Mouse (Mus musculus): ENCODE results near the gene Cd3g.
A peak's percentile ranks its signal among the peaks of the same experiment; 100 is the strongest.
"Not testable (repeated sequence)": the region's sequence is repeated elsewhere in the genome, so short reads cannot be mapped to it uniquely, and the experiment has no call there.

Cd3g gene

DNA sequence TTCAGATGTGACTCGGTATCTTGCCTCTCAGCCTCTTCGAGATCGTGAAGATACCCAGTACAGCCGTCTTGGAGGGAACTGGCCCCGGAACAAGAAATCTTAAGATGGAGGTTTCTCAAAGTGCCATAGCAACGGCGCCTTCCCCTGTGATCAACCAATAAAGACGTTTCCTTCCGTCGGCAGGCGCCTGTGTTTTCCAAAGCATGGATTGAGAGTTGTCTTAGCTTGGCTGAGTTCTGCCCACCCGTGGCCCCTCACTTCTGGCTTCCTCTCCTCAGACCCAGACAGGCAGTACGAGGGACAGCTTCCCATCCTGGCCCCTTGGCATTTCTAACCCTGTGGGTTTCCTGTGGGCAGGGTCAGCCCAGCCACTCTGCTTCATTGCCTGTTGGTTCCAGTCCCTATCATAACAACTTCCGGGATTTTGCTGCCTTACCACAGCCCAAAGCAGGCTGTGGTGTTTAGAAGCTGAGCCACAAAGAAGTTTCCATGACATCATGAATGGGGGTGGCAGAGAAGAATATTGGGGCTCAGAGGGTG is 6.1 kb upstream of the Cd3g start:
- no peak for DNase-seq (ENCODE audit: low read depth)

DNA sequence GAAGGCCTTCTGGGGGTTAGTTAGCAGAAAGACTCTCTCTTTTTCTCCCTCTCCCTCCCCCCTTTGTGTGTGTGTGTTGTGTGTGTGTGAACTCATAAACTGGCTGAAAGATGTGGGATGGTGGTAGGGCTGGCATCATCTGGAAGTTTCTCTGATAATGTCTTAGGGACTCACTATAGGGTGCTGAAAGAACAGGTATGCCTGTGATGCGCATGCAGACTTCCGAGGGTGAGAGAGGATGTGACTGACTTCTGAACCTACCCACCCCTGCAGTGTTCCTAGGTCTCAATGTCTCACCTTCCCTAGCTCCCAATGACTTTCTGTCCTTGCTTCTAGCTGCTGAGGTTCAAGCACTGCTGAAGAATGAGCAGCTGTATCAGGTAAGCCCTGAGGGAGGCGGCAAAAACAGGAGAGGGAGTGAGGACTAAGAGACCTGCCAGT is 5.5 kb upstream of the Cd3g start:
- no peak for DNase-seq (ENCODE audit: low read depth)

DNA sequence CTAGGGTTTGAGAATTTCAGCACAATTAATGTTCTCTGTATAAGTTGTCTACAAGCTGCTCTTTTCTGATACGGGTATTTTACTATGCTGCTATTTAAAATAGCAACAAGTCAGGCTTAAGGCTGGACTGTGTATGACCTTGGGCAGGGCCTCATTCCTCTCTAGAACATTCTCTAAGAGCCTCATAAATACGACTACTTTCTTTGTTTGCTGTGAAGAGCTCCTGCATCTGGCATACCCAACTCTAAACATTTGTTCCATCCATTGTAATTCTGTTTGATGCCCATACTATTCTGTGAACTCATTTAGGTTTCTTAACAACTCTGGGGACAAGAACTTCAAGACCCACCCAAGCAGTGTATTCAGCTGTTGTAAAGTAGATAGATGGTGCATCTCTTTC is 2.8 kb upstream of the Cd3g start:
- DNase-seq (ENCODE audit: low read depth), result no peak

DNA sequence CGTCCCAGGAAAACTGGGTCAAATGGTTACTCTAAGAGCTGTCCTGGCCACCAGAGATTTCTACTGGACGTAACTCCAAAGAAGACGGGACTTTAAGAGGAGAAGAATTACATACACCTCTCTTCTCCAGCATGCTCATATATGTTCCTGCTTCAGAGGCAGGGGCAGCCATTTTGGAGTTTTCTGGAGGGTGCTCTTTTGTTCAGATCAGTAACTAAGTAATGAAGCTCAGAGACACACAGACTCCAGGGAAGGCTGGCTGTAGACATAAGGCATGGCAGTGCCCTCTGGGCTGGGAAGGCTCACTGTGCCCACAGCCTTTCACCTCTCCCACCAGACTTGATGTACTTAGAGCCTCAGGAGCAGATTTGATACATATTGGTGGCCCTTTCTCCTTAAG is 2.3 kb upstream of the Cd3g start:
- DNase-seq (ENCODE audit: low read depth), result no peak

DNA sequence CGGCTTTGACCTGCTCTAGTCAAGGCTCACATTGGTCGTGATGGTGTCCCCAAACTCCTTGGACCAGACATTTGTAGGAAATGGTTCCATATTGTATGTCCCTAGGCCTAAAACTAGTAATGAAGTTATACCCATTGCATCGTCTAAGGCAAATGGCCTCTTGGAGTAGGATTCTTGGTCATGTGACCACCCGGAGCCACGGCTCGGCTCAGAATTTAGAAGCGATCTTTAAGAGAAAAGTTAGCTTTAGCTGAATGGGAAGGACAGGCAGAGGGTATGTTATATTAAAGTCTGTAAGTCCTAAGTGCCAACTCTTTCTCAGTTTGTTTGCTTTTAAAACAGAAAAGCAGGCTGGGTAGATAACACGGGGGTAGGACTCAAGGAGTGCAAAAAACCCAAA is 1.9 kb upstream of the Cd3g start:
- DNase-seq (ENCODE audit: low read depth), result no peak

DNA sequence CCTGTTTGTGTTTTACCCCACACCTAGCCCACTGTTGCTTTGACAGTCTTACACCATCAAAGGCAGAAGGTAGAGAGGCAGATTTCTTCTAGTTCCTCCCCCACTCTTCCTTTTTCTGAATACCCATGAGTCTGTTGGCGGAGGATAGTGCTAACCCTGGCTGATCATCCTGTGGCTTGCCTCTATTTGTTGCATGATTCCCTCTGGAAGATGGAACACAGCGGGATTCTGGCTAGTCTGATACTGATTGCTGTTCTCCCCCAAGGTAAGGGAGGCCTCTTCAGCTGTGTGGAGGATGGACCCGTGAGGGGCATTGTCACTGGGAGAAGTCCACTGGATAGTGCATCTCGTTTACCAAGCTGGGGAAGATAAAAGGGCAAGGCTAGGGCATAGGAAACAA is 1.4 kb upstream of the Cd3g start, which contains the start of gene Cd3d:
Gene Cd3d (plus strand): TSS at position 111 of the 400 bp plus-strand sequence.
- no peak for DNase-seq (ENCODE audit: low read depth)

DNA sequence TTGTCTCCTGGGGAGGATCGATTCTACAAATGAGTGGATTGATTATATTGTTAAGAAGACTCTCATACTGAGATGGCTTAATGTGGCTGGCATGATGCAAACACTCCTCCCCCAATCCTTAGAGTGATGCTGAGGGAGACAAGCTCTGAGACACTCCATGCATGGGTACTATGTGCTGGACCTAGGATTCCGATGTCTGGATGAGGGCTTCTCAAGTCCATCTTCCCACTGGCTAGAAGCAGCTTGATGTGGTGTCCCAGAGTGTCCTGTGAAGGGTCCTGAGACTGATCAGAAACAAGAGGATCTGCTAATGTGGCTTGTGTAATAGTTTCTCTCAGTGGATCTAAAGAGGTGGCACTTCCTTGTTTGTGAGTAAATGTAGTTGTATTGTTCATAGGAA is 873 bp upstream of the Cd3g start:
- DNase-seq (ENCODE audit: low read depth), result no peak

DNA sequence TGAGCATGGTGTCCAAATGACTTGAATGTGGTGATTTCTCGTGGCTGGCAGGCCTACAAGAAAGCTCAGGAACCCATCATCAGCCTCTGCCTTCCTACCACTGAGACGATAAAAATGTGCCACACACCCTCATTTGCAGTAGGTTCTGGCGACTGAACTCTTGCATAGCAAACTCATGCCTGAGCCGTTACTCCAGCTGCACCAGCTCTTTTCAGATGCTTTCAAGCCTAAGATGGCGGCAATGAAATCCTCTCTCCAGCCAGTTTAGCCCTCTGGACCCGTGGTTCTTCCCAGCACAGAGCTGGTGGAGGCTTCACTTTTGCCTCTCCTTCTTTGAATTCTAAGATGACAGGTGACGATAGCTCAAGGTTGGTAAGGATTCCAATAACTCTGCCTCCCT is 425 bp downstream of the Cd3g start:
- no peak for DNase-seq (ENCODE audit: low read depth)

DNA sequence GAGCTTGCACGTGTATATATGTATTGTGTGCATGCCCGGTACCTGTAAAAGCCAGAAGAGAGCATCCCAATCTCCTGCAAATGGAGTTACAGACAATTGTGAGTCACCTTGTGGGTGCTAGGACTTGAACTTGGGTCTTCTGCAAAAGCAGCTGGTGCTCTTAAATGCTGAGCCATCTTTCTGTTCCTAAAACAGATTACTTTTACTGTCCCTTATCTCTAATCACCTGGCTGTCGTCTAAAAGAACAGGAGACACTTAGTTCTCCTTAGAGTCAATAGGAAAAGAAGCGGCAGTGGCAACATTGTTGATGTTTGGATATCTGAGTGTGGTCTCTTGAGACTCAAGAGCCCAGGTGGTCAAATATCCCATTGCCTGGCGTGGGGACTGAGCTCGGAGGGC is 2.4 kb downstream of the Cd3g start:
- no peak for DNase-seq (ENCODE audit: low read depth)

DNA sequence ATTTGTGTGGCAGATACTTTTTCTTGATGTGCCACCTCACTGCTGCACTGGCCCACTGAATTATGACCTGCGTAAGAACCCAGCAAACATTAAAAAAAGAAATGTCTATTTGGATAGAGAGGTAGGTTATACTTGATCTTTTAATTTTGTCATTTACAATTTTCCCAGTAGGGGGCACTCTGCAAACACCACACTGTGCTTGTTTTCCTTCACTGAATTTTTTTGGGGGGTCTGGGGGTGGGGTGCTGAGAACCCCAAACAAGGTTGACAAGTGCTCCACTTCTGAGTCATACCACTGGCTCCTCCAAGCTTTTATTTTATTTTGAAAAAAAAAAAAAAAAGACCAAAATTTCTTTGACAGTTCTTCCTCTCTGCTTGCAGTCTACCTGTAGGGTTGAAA is 10.8 kb downstream of the Cd3g start:
- no peak for DNase-seq (ENCODE audit: low read depth)

DNA sequence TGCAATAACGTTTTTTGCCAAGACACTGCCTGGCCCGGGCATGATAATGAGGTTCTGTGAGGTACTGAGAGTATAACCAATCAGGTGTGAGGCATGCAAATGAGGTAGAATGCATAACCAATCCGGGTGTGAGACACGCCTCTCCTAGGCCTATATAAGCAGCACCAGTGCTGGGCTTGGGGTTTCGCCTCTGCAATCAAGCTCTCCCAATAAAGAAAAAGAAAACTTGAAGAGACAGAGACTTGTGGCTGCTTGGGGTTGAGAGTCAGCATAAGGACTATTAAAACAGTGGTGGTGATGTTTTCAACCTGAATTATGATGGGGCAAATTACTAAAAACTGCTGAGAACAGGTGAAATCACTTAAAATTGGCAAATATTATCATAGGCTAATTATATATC is 12.5 kb downstream of the Cd3g start:
- not testable (repeated sequence) for DNase-seq (ENCODE audit: low read depth)

DNA sequence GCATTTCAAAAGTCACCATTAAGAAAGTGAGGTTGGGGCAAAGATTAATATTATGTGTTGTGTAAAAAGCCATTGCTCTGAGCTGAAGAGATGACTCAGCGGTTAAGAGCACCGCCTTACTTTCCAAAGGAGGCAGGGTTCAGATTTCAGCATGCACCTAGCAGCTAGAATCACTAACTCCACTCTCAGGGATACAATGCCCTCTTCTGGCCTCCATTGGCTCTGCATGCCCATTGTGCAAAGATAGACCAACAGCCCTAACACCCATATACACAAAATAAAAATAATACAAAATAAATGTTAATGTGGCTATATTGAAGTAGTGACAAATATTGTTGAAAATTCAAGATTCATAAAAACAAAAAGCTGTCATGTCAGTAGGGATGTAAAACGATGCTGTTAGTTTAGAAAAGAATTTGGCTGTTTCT is 13.4 kb downstream of the Cd3g start:
- DNase-seq (ENCODE audit: low read depth), result peak; percentile 87

DNA sequence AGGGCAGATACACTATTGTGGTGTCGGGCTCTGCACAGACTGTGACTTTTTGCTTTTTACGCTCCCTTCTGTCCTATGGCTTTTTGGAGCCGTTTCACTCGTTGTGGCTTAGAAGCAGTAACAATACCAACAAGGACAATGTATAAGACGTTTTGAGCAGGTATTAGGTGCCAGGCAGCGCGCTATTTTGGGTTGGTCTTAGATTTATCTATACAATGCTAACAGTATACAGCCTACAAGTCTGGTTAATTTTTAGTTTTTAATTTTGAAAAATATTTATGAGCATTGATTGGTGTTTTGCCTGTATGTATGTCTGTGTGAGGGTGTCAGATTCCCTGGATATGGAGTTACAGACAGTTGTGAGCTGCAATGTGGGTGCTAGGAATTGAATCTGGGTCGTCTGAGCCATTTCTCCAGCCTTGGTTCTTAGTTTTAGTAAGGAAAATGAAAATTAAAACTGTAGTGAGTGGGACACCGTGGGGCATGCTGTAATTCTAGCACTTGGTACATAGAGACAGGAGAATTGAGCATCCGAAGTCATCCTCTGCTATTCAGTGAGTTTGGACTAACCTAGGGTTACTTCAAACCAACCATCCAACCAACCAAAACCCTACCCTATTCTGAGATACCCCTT is 14.3 kb downstream of the Cd3g start:
- no peak for DNase-seq (ENCODE audit: low read depth)

DNA sequence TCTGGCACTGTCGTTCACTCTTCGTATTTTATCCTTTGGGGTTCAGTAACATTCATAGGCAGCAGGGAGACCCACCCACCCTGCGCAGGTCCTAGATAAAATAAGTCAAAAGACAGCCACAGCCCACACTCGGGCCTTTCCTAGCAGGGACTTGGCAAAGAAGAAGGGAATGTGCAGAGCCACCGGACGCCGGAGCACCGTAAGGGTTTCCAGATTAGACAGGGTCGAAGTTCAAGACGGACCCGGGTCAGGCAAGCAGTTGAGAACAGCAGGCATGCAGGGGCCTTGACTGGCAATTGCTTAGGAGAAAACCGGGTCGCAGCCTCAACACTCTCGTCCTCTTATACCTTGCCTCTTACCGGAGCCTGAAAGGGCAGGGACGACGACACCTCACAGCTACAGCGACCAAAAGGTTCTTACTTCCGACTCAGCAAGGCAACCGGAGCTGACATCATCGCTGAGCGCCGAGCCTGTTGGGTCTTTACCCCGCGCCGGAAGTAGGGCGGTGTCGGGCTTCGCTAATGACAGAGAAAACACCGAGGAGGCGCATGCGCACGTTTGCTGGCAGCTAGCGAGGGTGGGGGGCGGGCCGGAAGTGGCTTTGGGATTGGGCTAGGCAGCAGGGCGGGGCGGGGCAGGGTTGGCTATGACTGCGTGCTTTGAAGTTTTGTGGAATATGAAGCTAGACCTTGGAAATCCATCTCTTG is 15.0 kb downstream of the Cd3g start, which contains the start of gene Ube4a:
Gene Ube4a (minus strand): TSS at position 475 of the 707 bp plus-strand sequence.
- DNase-seq (ENCODE audit: low read depth), result peak; percentile 99

DNA sequence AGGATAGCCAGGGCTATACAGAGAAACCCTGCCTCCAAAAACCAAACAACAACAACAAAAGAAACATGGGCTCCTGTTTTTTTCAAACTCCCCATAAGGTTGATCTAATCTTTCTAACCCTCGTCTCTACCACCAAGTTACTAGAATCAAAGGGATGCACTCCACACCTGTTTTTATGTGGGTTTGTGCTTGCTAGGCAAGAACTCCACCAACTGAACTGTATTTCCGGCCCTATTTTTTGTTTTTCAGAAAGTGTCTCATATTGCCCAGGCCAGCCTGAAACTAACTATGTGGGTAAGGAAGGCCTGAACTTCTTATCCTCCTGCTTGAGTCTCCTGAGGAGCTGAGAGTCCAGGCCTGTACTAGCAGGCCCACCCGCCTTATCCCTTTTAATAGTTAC is 25.8 kb downstream of the Cd3g start:
- DNase-seq (ENCODE audit: low read depth), result no peak

DNA sequence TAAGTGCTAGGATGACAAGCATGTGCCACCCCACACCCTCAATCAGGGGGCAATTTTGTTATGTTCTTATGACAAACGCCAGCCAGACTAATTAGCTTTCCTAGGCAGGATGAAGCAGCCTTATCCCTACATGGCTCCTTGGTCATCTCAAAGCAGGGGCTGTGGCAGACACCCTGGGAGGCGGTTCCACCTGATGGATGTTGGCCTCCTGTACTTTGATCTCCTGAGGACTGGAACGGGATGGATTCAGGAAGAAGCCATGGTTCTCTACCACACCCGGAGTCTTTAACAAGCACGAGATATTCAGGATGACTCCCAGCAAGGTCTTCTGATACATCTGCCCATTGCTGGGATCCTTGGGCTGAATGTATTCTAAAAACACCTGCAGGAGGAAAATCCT is 32.4 kb downstream of the Cd3g start:
- DNase-seq (ENCODE audit: low read depth), result no peak

DNA sequence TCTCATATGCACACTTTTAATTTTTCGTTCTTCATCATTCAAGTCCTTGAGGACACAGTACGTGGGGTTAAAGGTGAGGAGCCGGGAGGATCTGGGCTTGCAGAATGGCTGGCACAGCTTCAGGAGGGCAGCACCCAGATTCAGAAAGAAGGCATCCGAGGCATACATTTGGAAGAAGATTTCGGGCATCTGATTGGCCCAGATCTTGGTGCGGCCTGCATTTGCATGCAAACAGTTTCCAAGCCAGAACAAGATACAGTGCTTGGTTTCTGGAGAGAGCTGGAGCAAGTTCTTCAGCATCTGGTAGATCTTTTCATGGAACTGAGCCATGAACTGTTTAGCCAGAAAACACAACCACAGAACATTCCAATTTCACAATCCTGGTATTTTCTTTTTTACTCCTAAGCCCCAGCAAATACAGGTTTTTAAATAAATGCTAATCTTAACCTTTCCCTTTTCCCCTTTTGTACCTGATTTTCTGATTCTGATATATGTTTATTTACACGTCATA is 34.0 kb downstream of the Cd3g start:
- DNase-seq (ENCODE audit: low read depth), result no peak

DNA sequence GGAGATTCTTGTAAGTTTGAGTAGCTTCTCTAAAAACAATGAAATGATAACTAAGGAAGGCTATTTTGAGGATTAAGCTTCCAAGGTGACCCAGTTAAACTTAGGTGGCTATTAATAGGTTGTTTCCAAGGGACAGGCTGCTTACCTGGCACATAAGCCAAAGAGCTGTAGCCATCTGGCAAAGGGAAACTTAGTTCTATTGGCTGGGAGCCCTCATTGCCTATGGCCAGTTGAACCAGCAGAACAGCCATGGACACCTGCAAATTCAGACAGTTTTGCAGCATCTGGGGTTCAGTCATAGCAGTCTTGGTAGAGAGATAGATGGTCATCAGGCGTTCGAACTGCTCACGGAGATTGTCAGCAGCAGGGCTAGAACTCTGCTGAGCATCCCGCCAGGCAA is 37.8 kb downstream of the Cd3g start:
- DNase-seq (ENCODE audit: low read depth), result no peak

DNA sequence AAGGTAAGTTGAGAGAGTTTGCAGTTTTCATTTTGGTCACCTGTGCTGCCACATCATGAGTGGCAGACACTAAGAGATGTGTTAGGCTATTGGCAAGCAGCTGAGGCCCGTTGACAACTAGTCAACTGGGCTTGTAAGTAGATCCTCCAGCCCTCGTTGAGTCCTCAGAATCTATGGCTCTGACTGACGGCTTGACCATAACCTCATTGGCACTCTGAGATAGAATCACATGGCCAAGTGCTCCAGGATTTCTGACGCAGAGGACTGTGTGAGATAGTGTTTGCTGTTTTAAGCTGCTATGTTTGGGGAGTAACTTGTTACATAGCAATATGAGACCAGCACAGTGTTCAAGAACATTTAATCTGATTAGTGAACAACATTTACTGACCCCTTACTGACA is 38.5 kb downstream of the Cd3g start:
- DNase-seq (ENCODE audit: low read depth), result no peak

DNA sequence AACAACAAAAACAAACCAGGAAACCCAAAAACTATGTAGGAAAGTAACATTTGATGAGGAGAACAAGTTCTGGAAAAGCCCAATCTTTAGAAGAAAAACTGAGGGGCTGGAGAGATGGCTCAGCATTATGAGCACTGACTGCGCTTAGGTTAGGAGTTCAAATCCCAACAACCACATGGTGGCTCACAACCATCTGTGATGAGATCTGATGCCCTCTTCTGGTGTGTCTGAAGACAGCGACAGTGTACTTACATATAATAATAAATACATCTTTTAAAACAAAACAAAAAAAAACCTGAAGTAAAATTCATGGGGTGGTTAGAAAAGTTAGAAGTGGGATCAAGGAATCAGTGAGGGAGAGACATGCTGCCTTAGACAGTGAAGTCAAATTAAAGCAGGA is 58.7 kb downstream of the Cd3g start:
- no peak for DNase-seq (ENCODE audit: low read depth)

DNA sequence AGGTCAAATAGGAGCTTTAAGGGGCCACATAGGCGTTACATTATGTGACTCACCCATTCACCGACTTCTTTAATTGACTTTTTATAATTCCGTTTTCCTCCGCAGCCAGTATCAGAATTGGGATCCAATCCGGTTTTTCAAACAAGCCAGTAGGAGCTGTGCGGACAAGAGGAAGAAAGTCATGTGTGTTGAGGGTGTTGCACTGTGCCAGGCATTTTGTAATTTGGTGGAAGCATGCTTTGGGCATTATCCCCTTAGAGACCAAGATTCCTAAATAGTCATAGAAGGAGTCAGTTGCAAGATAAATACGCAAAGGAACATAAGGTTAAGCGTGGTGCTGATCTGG is 59.1 kb downstream of the Cd3g start:
- no peak for DNase-seq (ENCODE audit: low read depth)

DNA sequence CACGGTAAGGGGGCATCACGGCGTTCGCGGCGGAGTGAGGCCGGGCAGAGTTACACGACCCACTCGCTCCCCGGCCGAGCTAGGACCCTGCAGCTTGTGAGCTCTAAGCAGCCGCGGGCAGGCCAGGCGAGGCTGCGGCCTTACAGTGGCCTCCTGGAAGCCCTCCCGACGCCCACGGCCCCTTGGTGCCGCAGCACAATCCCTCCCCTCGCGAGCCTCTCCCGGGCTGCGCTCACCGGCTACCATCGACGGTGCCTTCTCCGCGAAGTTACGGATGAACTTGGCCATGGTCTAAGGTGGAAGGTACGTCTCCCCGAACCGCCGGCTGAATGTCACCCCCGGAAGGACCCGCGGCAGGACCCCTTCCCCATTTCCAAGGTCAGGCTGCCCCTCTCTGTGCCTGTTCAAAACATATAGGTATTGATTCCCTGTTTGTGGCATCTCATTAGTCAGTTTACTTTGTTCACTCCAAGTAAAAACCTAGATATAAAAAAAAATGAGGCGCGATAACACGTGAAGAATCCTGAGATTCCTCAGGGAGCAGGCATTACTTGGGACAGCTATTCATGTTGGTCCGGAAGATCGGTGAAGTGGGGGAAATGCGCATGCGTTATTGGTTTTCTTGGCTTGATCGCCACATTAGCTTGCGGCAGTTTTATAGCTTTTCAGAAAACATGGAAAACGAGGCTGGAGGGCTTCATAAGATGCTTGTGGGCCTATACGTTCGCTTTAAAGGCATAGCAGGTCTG is 59.7 kb downstream of the Cd3g start, which contains the start of gene Atp5l:
Gene Atp5l (minus strand): TSS at position 369 of the 749 bp plus-strand sequence.
- peak; percentile 93 for DNase-seq (ENCODE audit: low read depth)

DNA sequence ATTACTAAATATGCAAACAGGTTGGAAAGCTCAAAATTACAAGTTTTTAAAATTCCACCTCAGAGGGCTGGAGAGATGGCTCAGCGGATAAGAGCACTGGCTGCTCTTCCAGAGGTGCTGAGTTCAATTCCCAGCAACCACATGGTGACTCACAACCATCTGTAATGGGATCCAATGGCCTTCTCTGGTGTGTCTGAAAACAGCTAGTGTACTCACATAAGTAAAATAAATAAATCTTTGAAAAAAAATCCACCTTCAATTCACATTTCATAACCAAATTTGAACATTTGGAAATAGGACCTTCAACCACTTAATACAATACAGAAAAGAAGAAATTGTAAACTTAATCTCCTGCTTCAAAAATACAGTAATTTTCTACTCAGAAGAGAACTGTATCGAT is 60.6 kb downstream of the Cd3g start:
- no peak for DNase-seq (ENCODE audit: low read depth)
